Mouse (Mus musculus) forebrain, embryonic 14.5 days (tissue): ENCODE results near the gene Car8. TPM values are rescaled to one million over a fixed set of nuclear protein-coding genes. Genes with fewer than 3 reads are reported as not detected.
A peak's percentile ranks its signal among the peaks of the same experiment; 100 is the strongest.
"Not testable (repeated sequence)": the region's sequence is repeated elsewhere in the genome, so short reads cannot be mapped to it uniquely, and the experiment has no call there.

Source experiments
- ATAC-seq: fragments of 200-750 bp; cut with Nextera tagmentation; 2 replicates; pipeline ENCODE4 v1.8.0; 2017; ENCODE audit warnings: mild to moderate bottlenecking, moderate library complexity
- DNase-seq: peaks from one replicate; pipeline ENCODE4 v3.0.0-alpha.2; 2015; ENCODE audit warnings: low spot score
- H3K27ac ChIP-seq: fragments of 300-500 bp; sonication (generic); 2 replicates; pipeline ENCODE4 v1.5.1; 2014; ENCODE audit warnings: low read depth, mild to moderate bottlenecking, control low read depth, low read length, moderate library complexity
- H3K27me3 ChIP-seq: fragments of 300-500 bp; sonication (generic); replicated peaks from 2 replicates; pipeline ENCODE4 v1.6.1; 2014; ENCODE audit warnings: low read length, control low read depth, mixed read lengths; ENCODE audit not compliant: control insufficient read depth, insufficient read depth
- H3K36me3 ChIP-seq: fragments of 300-500 bp; sonication (generic); 2 replicates; pipeline ENCODE4 v1.6.1; 2014; ENCODE audit warnings: low read length, control low read depth; ENCODE audit not compliant: control insufficient read depth, insufficient read depth
- H3K4me1 ChIP-seq: fragments of 300-500 bp; sonication (generic); 2 replicates; pipeline ENCODE4 v1.6.1; 2014; ENCODE audit warnings: antibody characterized with exemption, low read length, control low read depth; ENCODE audit not compliant: control insufficient read depth, insufficient read depth
- H3K4me2 ChIP-seq: fragments of 300-500 bp; sonication (generic); 2 replicates; pipeline ENCODE4 v1.6.1; 2014; ENCODE audit warnings: mild to moderate bottlenecking, control low read depth, low read length
- H3K4me3 ChIP-seq: fragments of 300-500 bp; sonication (generic); 2 replicates; pipeline ENCODE4 v1.5.1; 2014; ENCODE audit warnings: low read depth, low read length, control low read depth
- H3K9ac ChIP-seq: fragments of 300-500 bp; sonication (generic); 2 replicates; pipeline ENCODE4 v1.6.1; 2014; ENCODE audit warnings: mild to moderate bottlenecking, low read length, control low read depth, moderate library complexity
- H3K9me3 ChIP-seq: fragments of 300-500 bp; sonication (generic); replicated peaks from 2 replicates; pipeline ENCODE4 v1.6.1; 2016; ENCODE audit warnings: low read length, control low read depth, mixed read lengths; ENCODE audit not compliant: control insufficient read depth
- WGBS: fragments of 180-500 bp; shearing (Covaris S2); extraction: QIAGEN DNeasy Blood & Tissue Kit; methylation state at CpG from one replicate; pipeline ENCODE4 v1.1.7; 2014; 5-methylcytosine and 5-hydroxymethylcytosine counted together
- polyA plus RNA-seq: library from polyadenylated mRNA; unstranded; fragments of >200 nt; fragmentation: Nextera tagmentation; extraction: Ambion mirVana; gene quantifications from 2 replicates; pipeline ENCODE4 v1.2.1, GENCODE M21; 2014

Car8 gene
- polyA plus RNA-seq, 1 experiment from 2014 or later, result 2.8 TPM

GRCm38 (mm10) chr4:8180576-8180975 lies 58.3 kb downstream of the Car8 start:
- 84% methylated on average over 4 of the region's 4 CpGs for whole genome bisulfite sequencing
- Histone ChIP-seq H3K36me3 (no peaks in the 10 kb centered on the region), H3K9ac (no peak overlapping the region), H3K27ac (no peak overlapping the region), H3K4me1 (no peaks in the 10 kb centered on the region), H3K9me3 (no peaks in the 10 kb centered on the region), H3K4me2 (no peak overlapping the region), H3K4me3 (no peak overlapping the region), H3K27me3 (no peaks in the 10 kb centered on the region)
- no peak for ATAC-seq
- no peak for DNase-seq

GRCm38 (mm10) chr4:8154589-8155198 lies 84.1 kb downstream of the Car8 start:
- no peak for DNase-seq
- 82% methylated on average over 6 of the region's 6 CpGs for WGBS
- Histone ChIP-seq H3K9me3 (no peaks in the 10 kb centered on the region), H3K36me3 (no peaks in the 10 kb centered on the region), H3K4me2 (no peak overlapping the region), H3K9ac (no peak overlapping the region), H3K27ac (no peak overlapping the region), H3K4me3 (no peak overlapping the region), H3K4me1 (no peaks in the 10 kb centered on the region), H3K27me3 (no peaks in the 10 kb centered on the region)
- no peak for ATAC-seq

- H3K9ac ChIP-seq, DNase-seq, ATAC-seq, H3K4me3 ChIP-seq, H3K4me1 ChIP-seq, H3K27ac ChIP-seq, H3K4me2 ChIP-seq, H3K27me3 ChIP-seq, H3K36me3 ChIP-seq, H3K9me3 ChIP-seq: not testable (repeated sequence)
- 94% methylated on average over 5 of the region's 5 CpGs for WGBS
These were observed 84.9 kb downstream of the Car8 start for GRCm38 (mm10) chr4:8153926-8154325.

GRCm38 (mm10) chr4:8137403-8137802 lies 101.4 kb downstream of the Car8 start:
- H3K9me3 ChIP-seq, result no peaks in the 10 kb centered on the region
- H3K36me3 ChIP-seq, result no peaks in the 10 kb centered on the region
- no peak overlapping the region for H3K27ac ChIP-seq
- no peak overlapping the region for H3K4me2 ChIP-seq
- no peaks in the 10 kb centered on the region for H3K27me3 ChIP-seq
- 78% methylated on average over 2 of the region's 2 CpGs for WGBS
- DNase-seq, result no peak
- no peak for ATAC-seq
- H3K9ac ChIP-seq, result no peak overlapping the region
- no peak overlapping the region for H3K4me3 ChIP-seq
- H3K4me1 ChIP-seq, result no peaks in the 10 kb centered on the region

GRCm38 (mm10) chr4:8132024-8132423 lies 106.8 kb downstream of the Car8 start:
- Histone ChIP-seq H3K27me3 (no peaks in the 10 kb centered on the region), H3K36me3 (no peaks in the 10 kb centered on the region), H3K27ac (no peak overlapping the region), H3K4me3 (no peak overlapping the region), H3K9ac (no peak overlapping the region), H3K4me1 (no peaks in the 10 kb centered on the region), H3K4me2 (no peak overlapping the region), H3K9me3 (no peaks in the 10 kb centered on the region)
- 93% methylated on average over 2 of the region's 2 CpGs for WGBS
- no peak for DNase-seq
- no peak for ATAC-seq

- WGBS, result 63% methylated on average over 3 of the region's 3 CpGs
- no peak overlapping the region for H3K9ac ChIP-seq
- H3K4me2 ChIP-seq, result no peak overlapping the region
- no peak overlapping the region for H3K27ac ChIP-seq
- no peaks in the 10 kb centered on the region for H3K36me3 ChIP-seq
- no peaks in the 10 kb centered on the region for H3K4me1 ChIP-seq
- DNase-seq (no peak), ATAC-seq (no peak)
- H3K9me3 ChIP-seq, result no peaks in the 10 kb centered on the region
- no peaks in the 10 kb centered on the region for H3K27me3 ChIP-seq
- no peak overlapping the region for H3K4me3 ChIP-seq
These were observed 125.3 kb downstream of the Car8 start for GRCm38 (mm10) chr4:8113558-8113957.

GRCm38 (mm10) chr4:8111891-8112290 lies 127.0 kb downstream of the Car8 start:
- Histone ChIP-seq H3K36me3 (no peaks in the 10 kb centered on the region), H3K27me3 (no peaks in the 10 kb centered on the region), H3K4me3 (no peak overlapping the region), H3K4me2 (no peak overlapping the region), H3K9me3 (no peaks in the 10 kb centered on the region), H3K4me1 (no peaks in the 10 kb centered on the region), H3K27ac (no peak overlapping the region), H3K9ac (no peak overlapping the region)
- WGBS, result 100% methylated on average over 3 of the region's 3 CpGs
- no peak for DNase-seq
- ATAC-seq, result no peak

- H3K27me3 ChIP-seq, result no peaks in the 10 kb centered on the region
- no peaks in the 10 kb centered on the region for H3K9me3 ChIP-seq
- H3K9ac ChIP-seq, result peak overlapping the region; percentile 18; the same call in 1 of the 2 replicates
- peak overlapping the region; percentile 0; the same call in 1 of the 2 replicates for H3K4me3 ChIP-seq
- peak; percentile 65 for DNase-seq
- H3K4me1 ChIP-seq, result no peaks in the 10 kb centered on the region
- no peak overlapping the region for H3K27ac ChIP-seq
- peak; percentile 68; the same call in 1 of the 2 replicates for ATAC-seq
- peak overlapping the region; percentile 40 for H3K4me2 ChIP-seq
- WGBS, result 18% methylated on average over 16 of the region's 16 CpGs
- H3K36me3 ChIP-seq, result no peaks in the 10 kb centered on the region
These were observed 128.8 kb downstream of the Car8 start for GRCm38 (mm10) chr4:8109906-8110567.

- 17% methylated on average over 3 of the region's 3 CpGs for WGBS
- peak; percentile 85 for DNase-seq
- Histone ChIP-seq H3K4me2 (no peak overlapping the region), H3K27me3 (no peaks in the 10 kb centered on the region; the same call in 1 of the 2 replicates), H3K9ac (no peak overlapping the region), H3K36me3 (no peaks in the 10 kb centered on the region), H3K4me1 (peaks cover 4% of the 10 kb centered on the region; the same call in 1 of the 2 replicates), H3K4me3 (no peak overlapping the region), H3K9me3 (no peaks in the 10 kb centered on the region), H3K27ac (no peak overlapping the region)
- 0 out of 2 replicates have a peak, but pooled peaks have one; percentile 30 for ATAC-seq
These were observed 137.4 kb downstream of the Car8 start for GRCm38 (mm10) chr4:8101466-8101865.
